Mouse (Mus musculus): ENCODE measurements at regions not wholly inside any gene's neighbourhood (a gene's known extent, or its start where the extent isn't known, plus 50 kb on each side); places are given as distances from the start of the nearest gene placed in this dataset.

- ATAC-seq (replicated peaks): no peak
- Histone ChIP-seq H3K4me3 (no peak overlapping the region), H3K36me3 (no peaks in the 10 kb centered on the region), H3K9me3 (no peaks in the 10 kb centered on the region), H3K27ac (replicated peaks) (no peak overlapping the region), H3K4me2 (replicated peaks) (no peak overlapping the region), H3K27me3 (no peaks in the 10 kb centered on the region), H3K9ac (replicated peaks) (no peak overlapping the region), H3K4me1 (no peaks in the 10 kb centered on the region)
- WGBS: 88% methylated on average over 10 of the region's 10 CpGs
Observed at GRCm38 (mm10) chr1:133549816-133550215, 60.3 kb downstream of the Snrpe start.

GRCm38 (mm10) chr1:133548971-133549370 is 61.1 kb downstream of the Snrpe start:
- H3K9me3 ChIP-seq: no peaks in the 10 kb centered on the region
- ATAC-seq (replicated peaks): no peak
- H3K9ac ChIP-seq (replicated peaks): no peak overlapping the region
- no peak overlapping the region for H3K4me2 ChIP-seq (replicated peaks)
- 29% methylated on average over 2 of the region's 2 CpGs for WGBS
- H3K4me3 ChIP-seq: no peak overlapping the region
- no peak overlapping the region for H3K27ac ChIP-seq (replicated peaks)
- H3K36me3 ChIP-seq: no peaks in the 10 kb centered on the region
- no peaks in the 10 kb centered on the region for H3K27me3 ChIP-seq
- no peaks in the 10 kb centered on the region for H3K4me1 ChIP-seq

DNA sequence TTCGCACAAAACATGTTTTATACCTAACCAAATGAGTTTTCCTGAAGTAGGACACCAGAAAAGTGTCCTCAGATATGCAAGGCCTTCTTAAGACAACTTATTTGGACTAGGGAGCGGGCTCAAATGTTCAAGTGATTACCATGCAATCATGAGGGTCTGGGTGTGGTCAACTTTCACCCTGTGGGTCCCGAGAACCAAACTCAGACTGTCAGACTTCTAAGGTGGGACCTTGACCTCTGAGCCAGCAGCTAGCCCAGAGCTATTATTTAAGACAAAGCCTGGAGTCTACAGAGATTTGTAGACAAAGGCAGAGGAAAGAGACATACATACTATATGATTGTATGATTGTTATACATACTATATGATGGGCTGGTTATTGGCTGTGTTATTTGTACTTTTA is 62.5 kb downstream of the Snrpe start:
- Histone ChIP-seq H3K27me3 (no peaks in the 10 kb centered on the region), H3K4me1 (no peaks in the 10 kb centered on the region), H3K4me2 (replicated peaks) (no peak overlapping the region), H3K36me3 (no peaks in the 10 kb centered on the region), H3K4me3 (no peak overlapping the region), H3K27ac (replicated peaks) (no peak overlapping the region), H3K9me3 (no peaks in the 10 kb centered on the region), H3K9ac (replicated peaks) (no peak overlapping the region)
- 82% methylated on average over 3 of the region's 3 CpGs for WGBS
- no peak for ATAC-seq (replicated peaks)

DNA sequence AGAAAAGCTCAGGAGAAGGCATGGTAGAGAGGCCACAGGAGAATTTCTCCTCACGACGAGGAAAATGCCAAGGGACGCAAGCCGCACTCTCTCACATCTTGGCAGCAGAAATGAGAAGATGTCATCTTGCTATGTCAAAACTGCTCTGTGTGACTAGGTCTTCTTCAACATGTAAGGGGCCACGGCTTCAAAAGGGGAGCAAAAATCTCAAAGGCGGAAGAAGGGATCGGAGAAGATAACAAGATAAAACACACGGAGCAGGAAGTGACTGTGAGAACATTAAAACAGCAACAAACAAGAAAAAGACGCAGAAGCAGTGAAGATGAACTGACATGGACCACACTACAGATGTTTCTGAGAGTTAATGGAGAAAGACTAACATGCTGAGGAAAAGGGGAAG is 65.1 kb downstream of the Snrpe start:
- no peaks in the 10 kb centered on the region for H3K9me3 ChIP-seq

DNA sequence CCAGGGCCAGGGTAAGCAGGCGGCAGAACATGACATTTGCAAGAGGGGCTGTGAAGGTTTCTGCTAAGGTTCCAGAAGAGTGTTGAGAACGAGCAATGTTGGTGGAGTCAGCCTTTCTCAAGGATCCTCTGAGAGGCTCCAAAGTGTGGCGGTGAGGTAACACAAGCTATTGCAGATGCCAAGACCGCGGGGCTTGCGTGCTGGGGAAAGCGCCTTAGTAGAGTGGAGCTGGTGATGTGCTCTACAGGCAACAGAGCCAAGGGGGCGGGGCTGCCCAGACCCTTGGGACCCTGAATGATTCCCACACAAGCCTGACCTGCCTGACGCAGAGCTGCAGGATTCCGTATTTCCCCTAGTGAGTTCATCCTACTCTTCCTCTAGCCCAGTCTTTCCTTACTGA is 66.3 kb downstream of the Snrpe start:
- H3K4me1 ChIP-seq: no peaks in the 10 kb centered on the region
- no peak overlapping the region for H3K9ac ChIP-seq (replicated peaks)
- no peaks in the 10 kb centered on the region for H3K36me3 ChIP-seq
- H3K27ac ChIP-seq (replicated peaks): no peak overlapping the region
- ATAC-seq (replicated peaks): no peak
- no peaks in the 10 kb centered on the region for H3K9me3 ChIP-seq
- no peak overlapping the region for H3K4me3 ChIP-seq
- H3K27me3 ChIP-seq: no peaks in the 10 kb centered on the region
- no peak overlapping the region for H3K4me2 ChIP-seq (replicated peaks)
- 88% methylated on average over 10 of the region's 10 CpGs for WGBS

More for the DNA sequence above, 65.1 kb downstream of the Snrpe start:
- no peaks in the 10 kb centered on the region for H3K27me3 ChIP-seq
- H3K36me3 ChIP-seq: no peaks in the 10 kb centered on the region
- H3K4me2 ChIP-seq (replicated peaks): no peak overlapping the region
- no peaks in the 10 kb centered on the region for H3K4me1 ChIP-seq
- WGBS: 93% methylated on average over 9 of the region's 9 CpGs
- no peak for ATAC-seq (replicated peaks)
- H3K4me3 ChIP-seq: no peak overlapping the region
- no peak overlapping the region for H3K27ac ChIP-seq (replicated peaks)
- no peak overlapping the region for H3K9ac ChIP-seq (replicated peaks)

DNA sequence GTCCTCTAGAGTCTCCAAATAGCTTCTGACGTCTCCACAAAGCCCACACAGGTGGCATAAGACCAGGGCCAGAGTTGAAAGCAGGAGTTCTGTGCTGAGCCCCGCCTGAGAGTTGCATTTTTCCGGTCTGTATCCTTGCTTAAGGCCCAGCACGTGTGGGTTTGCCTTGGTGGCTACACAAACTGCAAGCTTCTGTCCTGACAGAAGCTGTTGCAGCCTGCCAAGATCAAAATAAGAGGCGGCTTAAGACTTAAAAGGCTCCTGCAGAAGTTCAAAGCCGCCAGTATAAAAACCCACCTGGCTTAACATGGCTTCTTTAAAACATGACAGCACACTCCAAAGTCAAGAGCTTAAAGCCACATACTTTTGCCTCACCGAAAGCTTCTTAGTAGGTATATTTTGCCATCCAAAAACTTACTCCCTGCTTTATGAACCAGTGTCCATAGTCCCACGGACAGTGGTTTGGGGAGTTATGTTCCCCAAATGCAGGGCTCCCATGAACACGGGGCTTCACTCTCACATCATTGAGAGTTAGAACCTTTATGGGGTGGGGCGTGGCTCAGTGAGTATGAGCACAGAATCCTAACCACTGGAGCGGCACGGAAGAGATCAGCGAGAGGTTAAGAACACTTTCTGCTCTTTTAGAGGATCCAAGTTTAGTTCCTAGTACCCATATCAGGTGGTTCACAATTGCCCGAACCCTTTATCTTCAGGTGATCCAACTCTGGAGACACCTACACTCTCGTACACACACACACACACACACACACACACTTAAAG is 67.9 kb downstream of the Snrpe start:
- Histone ChIP-seq H3K36me3 (no peaks in the 10 kb centered on the region), H3K4me3 (no peak overlapping the region), H3K9ac (replicated peaks) (no peak overlapping the region), H3K27me3 (no peaks in the 10 kb centered on the region), H3K9me3 (no peaks in the 10 kb centered on the region), H3K4me1 (no peaks in the 10 kb centered on the region), H3K27ac (replicated peaks) (no peak overlapping the region), H3K4me2 (replicated peaks) (no peak overlapping the region)
- 79% methylated on average over 15 of the region's 15 CpGs for WGBS
- ATAC-seq (replicated peaks): no peak

DNA sequence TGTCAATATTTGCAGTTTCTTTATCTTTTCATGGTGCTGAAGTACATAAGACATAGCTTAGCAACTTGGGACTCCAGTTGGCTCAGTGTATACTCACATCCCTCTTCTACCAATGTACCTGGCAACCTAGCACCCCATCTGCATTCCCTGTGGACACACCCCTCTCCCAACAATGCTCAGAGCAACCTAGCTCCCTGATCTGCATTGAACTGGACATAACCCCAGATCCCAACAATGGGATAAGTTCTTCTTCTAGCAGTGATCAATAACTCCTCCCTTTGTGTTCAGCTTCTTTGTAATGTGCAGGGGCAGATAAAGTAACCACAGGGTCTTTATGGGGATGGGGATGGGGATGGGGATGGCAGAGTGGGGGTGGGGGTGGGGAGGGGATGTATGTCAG is 79.4 kb downstream of the Snrpe start:
- no peaks in the 10 kb centered on the region for H3K27me3 ChIP-seq
- no peaks in the 10 kb centered on the region for H3K9me3 ChIP-seq
- H3K9ac ChIP-seq (replicated peaks): no peak overlapping the region
- no peak for ATAC-seq (replicated peaks)
- H3K36me3 ChIP-seq: no peaks in the 10 kb centered on the region
- H3K27ac ChIP-seq (replicated peaks): no peak overlapping the region
- no peak overlapping the region for H3K4me2 ChIP-seq (replicated peaks)
- no peaks in the 10 kb centered on the region for H3K4me1 ChIP-seq
- H3K4me3 ChIP-seq: no peak overlapping the region

DNA sequence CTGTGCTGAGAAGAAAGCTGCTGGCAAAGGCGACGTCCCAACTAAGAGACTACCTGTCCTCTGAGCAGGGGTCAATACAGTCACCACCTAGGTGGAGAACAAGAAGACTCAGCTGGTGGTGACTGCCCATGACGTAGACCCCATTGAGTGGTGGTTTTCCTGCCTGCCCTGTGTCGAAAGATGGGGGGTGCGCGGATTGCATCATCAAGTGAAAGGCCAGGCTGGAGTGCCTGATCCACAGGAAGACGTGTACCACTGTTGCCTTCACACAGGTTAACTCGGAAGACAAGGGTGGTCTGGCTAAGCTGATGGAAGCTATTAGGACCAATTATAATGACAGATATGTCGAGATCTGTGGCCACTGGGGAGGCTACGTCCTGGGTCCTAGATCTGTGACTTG is 80.3 kb downstream of the Snrpe start:
- no peak overlapping the region for H3K27ac ChIP-seq (replicated peaks)
- no peaks in the 10 kb centered on the region for H3K9me3 ChIP-seq
- H3K27me3 ChIP-seq: no peaks in the 10 kb centered on the region
- no peaks in the 10 kb centered on the region for H3K36me3 ChIP-seq
- 93% methylated on average over 10 of the region's 10 CpGs for WGBS
- H3K4me2 ChIP-seq (replicated peaks): no peak overlapping the region
- no peak overlapping the region for H3K9ac ChIP-seq (replicated peaks)
- H3K4me1 ChIP-seq: no peaks in the 10 kb centered on the region
- H3K4me3 ChIP-seq: no peak overlapping the region
- ATAC-seq (replicated peaks): no peak

- Histone ChIP-seq H3K9ac (replicated peaks) (no peak overlapping the region), H3K36me3 (no peaks in the 10 kb centered on the region), H3K4me3 (no peak overlapping the region), H3K4me2 (replicated peaks) (no peak overlapping the region), H3K4me1 (no peaks in the 10 kb centered on the region), H3K27me3 (no peaks in the 10 kb centered on the region), H3K27ac (replicated peaks) (no peak overlapping the region), H3K9me3 (no peaks in the 10 kb centered on the region)
- ATAC-seq (replicated peaks): no peak
- 67% methylated on average over 7 of the region's 7 CpGs for WGBS
Observed at GRCm38 (mm10) chr1:133527651-133528385, 82.3 kb downstream of the Snrpe start.

- Histone ChIP-seq H3K27ac (replicated peaks) (no peak overlapping the region), H3K4me3 (no peak overlapping the region), H3K4me2 (replicated peaks) (no peak overlapping the region), H3K9me3 (no peaks in the 10 kb centered on the region), H3K27me3 (no peaks in the 10 kb centered on the region), H3K36me3 (no peaks in the 10 kb centered on the region), H3K4me1 (no peaks in the 10 kb centered on the region), H3K9ac (replicated peaks) (no peak overlapping the region)
- WGBS: 90% methylated on average over 1 of the region's 1 CpGs
- ATAC-seq (replicated peaks): no peak
Observed at GRCm38 (mm10) chr1:133522825-133523224, 87.3 kb downstream of the Snrpe start.

GRCm38 (mm10) chr1:133520652-133521051 is 89.4 kb downstream of the Snrpe start:
- ATAC-seq (replicated peaks): no peak
- H3K4me1 ChIP-seq: no peaks in the 10 kb centered on the region
- no peaks in the 10 kb centered on the region for H3K36me3 ChIP-seq

GRCm38 (mm10) chr1:133517020-133517419 is 92.8 kb upstream of the Sox13 start:
- no peak overlapping the region for H3K27ac ChIP-seq (replicated peaks)
- no peak overlapping the region for H3K4me3 ChIP-seq
- no peaks in the 10 kb centered on the region for H3K27me3 ChIP-seq
- ATAC-seq (replicated peaks): no peak
- no peaks in the 10 kb centered on the region for H3K36me3 ChIP-seq
- no peak overlapping the region for H3K4me2 ChIP-seq (replicated peaks)
- no peak overlapping the region for H3K9ac ChIP-seq (replicated peaks)
- H3K9me3 ChIP-seq: no peaks in the 10 kb centered on the region
- WGBS: 96% methylated on average over 5 of the region's 5 CpGs
- no peaks in the 10 kb centered on the region for H3K4me1 ChIP-seq

More at GRCm38 (mm10) chr1:133520652-133521051, 89.4 kb downstream of the Snrpe start:
- no peaks in the 10 kb centered on the region for H3K27me3 ChIP-seq
- H3K27ac ChIP-seq (replicated peaks): no peak overlapping the region
- no peak overlapping the region for H3K4me3 ChIP-seq
- no peak overlapping the region for H3K9ac ChIP-seq (replicated peaks)
- H3K9me3 ChIP-seq: no peaks in the 10 kb centered on the region
- no peak overlapping the region for H3K4me2 ChIP-seq (replicated peaks)
- WGBS: 84% methylated on average over 8 of the region's 8 CpGs

All from forebrain, embryonic 15.5 days (tissue).